8 mouse cellular contexts compared by ENCODE assay signal in the genomic region with DNA sequence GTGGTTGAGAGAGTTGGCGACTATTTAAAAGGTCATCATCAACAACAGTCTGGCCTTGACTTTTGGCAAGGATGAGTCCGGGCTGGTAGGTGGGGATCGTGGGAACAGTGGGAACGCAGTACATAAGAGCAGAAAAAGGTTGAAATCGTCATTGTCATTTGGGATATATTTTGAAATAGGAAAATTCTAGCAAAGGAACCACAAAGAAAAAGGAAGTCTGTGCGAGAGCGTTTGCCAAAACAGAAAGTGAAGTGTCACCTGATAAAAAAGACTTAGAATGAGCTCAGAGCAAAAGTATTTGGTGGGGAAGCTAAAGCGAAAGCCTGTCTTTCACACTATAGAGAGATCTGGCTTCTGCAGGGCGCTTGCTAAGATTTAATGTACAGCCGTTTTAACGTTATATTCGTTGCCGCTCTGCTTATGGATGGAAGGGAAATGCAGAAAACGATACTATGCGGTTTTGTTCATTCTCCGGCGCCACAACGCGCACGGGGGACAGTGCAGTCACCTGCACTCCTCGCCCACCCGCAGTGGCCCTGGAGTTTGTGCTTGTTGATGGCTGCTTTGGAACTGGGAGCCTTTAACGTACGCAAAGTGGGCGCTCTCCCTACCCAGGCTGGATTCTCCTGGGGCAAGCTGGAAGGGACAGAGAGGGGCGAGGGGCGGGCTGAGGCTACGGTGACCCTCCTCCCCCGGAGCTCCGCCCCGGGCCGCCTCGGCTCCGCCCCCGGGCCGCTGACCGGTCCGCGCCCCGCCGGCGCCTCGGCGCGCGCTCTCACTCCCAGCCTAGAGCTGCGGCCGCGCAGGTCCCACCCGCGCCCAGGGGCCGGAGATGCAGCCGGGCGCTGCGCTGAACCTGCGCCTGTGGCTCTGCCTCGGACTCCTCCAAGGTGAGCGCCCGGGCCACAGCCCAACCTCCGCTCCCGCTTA. TPM values are rescaled to one million over a fixed set of nuclear protein-coding genes. Genes with fewer than 3 reads are reported as not detected.
DNase-seq lines count a peak whose midpoint lies in the region; ATAC-seq and TF ChIP-seq lines count a peak whose summit lies in the region.
"Not testable (repeated sequence)": the region's sequence is repeated elsewhere in the genome, so short reads cannot be mapped to it uniquely, and the experiment has no call there.

A gene (plus strand): TSS at position 326 of the 930 bp plus-strand sequence.

- TF ChIP-seq EP300 in liver, postnatal 0 days (IDR thresholded peaks at IDR 0.05; ENCODE audit: low read depth); stomach, postnatal 0 days (optimal IDR thresholded peaks at IDR 0.05): not testable (repeated sequence)

- CTCF ChIA-PET in Patski (lab: Charles Lee), result not testable (repeated sequence)

- not testable (repeated sequence) for DNase-seq in Patski (ENCODE audit: low read depth, low spot score); liver, postnatal 0 days; stomach, postnatal 0 days (ENCODE audit: low spot score)
- DNase-seq in embryo, embryonic 11 days, result peak; percentile 59
- peak; percentile 49 for DNase-seq in hindbrain, embryonic 10.5 days (ENCODE audit: low spot score)
- peak; percentile 74 for DNase-seq in kidney, postnatal 10 days
- peak; percentile 27 for DNase-seq in midbrain, embryonic 14.5 days

- 5% methylated on average over 61 of the region's 61 CpGs for WGBS in hindbrain, embryonic 10.5 days
- WGBS in liver, postnatal 0 days (ENCODE audit: insufficient replicate concordance), result 2% methylated on average over 35 of the region's 61 CpGs
- 5% methylated on average over 50 of the region's 61 CpGs for whole genome bisulfite sequencing in midbrain, embryonic 14.5 days
- WGBS in stomach, postnatal 0 days, result 5% methylated on average over 43 of the region's 61 CpGs

- H3K27me3 ChIP-seq in Patski; stomach, postnatal 0 days (ENCODE audit: control insufficient read depth, insufficient read depth, low read length): not testable (repeated sequence)
- peaks cover 74% of the 10 kb centered on the region for H3K27me3 ChIP-seq in hindbrain, embryonic 10.5 days (ENCODE audit: insufficient read depth, poor library complexity, severe bottlenecking)
- H3K27me3 ChIP-seq in liver, postnatal 0 days (ENCODE audit: insufficient read depth, low read length), result peaks cover 12% of the 10 kb centered on the region
- H3K27me3 ChIP-seq in midbrain, embryonic 14.5 days (ENCODE audit: control insufficient read depth, insufficient read depth, low read length), result peaks cover 23% of the 10 kb centered on the region

- ATAC-seq in Patski, result peak; percentile 89
- ATAC-seq in granulocyte monocyte progenitor cell, adult 5-6 weeks (replicated peaks; ENCODE audit: poor library complexity, severe bottlenecking), result peak; percentile 47
- ATAC-seq in liver, postnatal 0 days, result peak; percentile 61
- ATAC-seq in midbrain, embryonic 14.5 days (ENCODE audit: low FRiP score, low TSS enrichment), result peak; percentile 62
- peak; percentile 75 for ATAC-seq in stomach, postnatal 0 days (ENCODE audit: low FRiP score, low TSS enrichment)

- in situ Hi-C loops in Patski (cut with MboI; ENCODE audit: low pct_unique_long_range_greater_than_20kb), result not testable (repeated sequence)

- H3K36me3 ChIP-seq in hindbrain, embryonic 10.5 days; liver, postnatal 0 days (replicated peaks; ENCODE audit: insufficient read depth, low read length); midbrain, embryonic 14.5 days (ENCODE audit: control insufficient read depth, insufficient read depth, low read length); stomach, postnatal 0 days (ENCODE audit: control insufficient read depth, insufficient read depth, low read length): not testable (repeated sequence)

- peak within 1 kb of the TSS; percentile 44 for H3K9ac ChIP-seq in liver, postnatal 0 days (replicated peaks)
- not testable (repeated sequence) for H3K9ac ChIP-seq in midbrain, embryonic 14.5 days (replicated peaks; ENCODE audit: low read length); stomach, postnatal 0 days (ENCODE audit: low read length)

- H3K4me2 ChIP-seq in liver, postnatal 0 days (ENCODE audit: low read depth, low read length), result peak within 1 kb of the TSS; percentile 70
- H3K4me2 ChIP-seq in midbrain, embryonic 14.5 days (ENCODE audit: low read length), result peak within 1 kb of the TSS; percentile 59
- H3K4me2 ChIP-seq in stomach, postnatal 0 days (replicated peaks; ENCODE audit: low read depth), result peak within 1 kb of the TSS; percentile 50

- not testable (repeated sequence) for TF ChIP-seq CTCF in Patski (IDR thresholded peaks at IDR 0.05); liver, postnatal 0 days (IDR thresholded peaks at IDR 0.05; ENCODE audit: low read depth); stomach, postnatal 0 days (IDR thresholded peaks at IDR 0.05; ENCODE audit: low read depth)

- peaks cover 20% of the 10 kb centered on the region for H3K4me1 ChIP-seq in hindbrain, embryonic 10.5 days (replicated peaks)
- not testable (repeated sequence) for H3K4me1 ChIP-seq in liver, postnatal 0 days (ENCODE audit: insufficient read depth); midbrain, embryonic 14.5 days (ENCODE audit: control insufficient read depth, insufficient read depth, low read length); stomach, postnatal 0 days (replicated peaks; ENCODE audit: control insufficient read depth, insufficient read depth)

- not testable (repeated sequence) for H3K27ac ChIP-seq in hindbrain, embryonic 10.5 days; midbrain, embryonic 14.5 days (replicated peaks; ENCODE audit: low read depth, low read length); stomach, postnatal 0 days (replicated peaks)
- H3K27ac ChIP-seq in liver, postnatal 0 days (ENCODE audit: low read depth), result peak within 1 kb of the TSS; percentile 11; the same call in 1 of the 2 replicates

- peak within 1 kb of the TSS; percentile 57 for H3K4me3 ChIP-seq in hindbrain, embryonic 10.5 days
- peak within 1 kb of the TSS; percentile 48 for H3K4me3 ChIP-seq in liver, postnatal 0 days (ENCODE audit: low read depth, low read length)
- H3K4me3 ChIP-seq in midbrain, embryonic 14.5 days (replicated peaks; ENCODE audit: low read depth, low read length), result peak within 1 kb of the TSS; percentile 34
- H3K4me3 ChIP-seq in stomach, postnatal 0 days (ENCODE audit: low read depth, low read length), result peak within 1 kb of the TSS; percentile 37

- POLR2A ChIA-PET in Patski (lab: Charles Lee), result not testable (repeated sequence)

- not testable (repeated sequence) for H3K9me3 ChIP-seq in hindbrain, embryonic 10.5 days; liver, postnatal 0 days (ENCODE audit: low read length); midbrain, embryonic 14.5 days (ENCODE audit: control insufficient read depth, low read length); stomach, postnatal 0 days (ENCODE audit: control insufficient read depth, low read length)

RNA-seq across cellular contexts. Expression of the gene that starts here (rescaled TPM):
- 10.6 TPM for polyA plus RNA-seq in Patski (2021)
- 0.32 TPM in 1 of 2 replicates, not detected in the other for total RNA-seq in granulocyte monocyte progenitor cell, adult 5-6 weeks (2014; fragmentation: Nextera tagmentation)
- 0.10 TPM in 1 of 2 replicates, not detected in the other for total RNA-seq in granulocyte monocyte progenitor cell, adult 5-6 weeks (2017)
- polyA plus RNA-seq in hindbrain, embryonic 10.5 days (2016; fragmentation: Nextera tagmentation; extraction: Ambion mirVana), result 4.3 and 5.4 TPM in 2 replicates
- 4.3 and 4.9 TPM in 2 replicates for polyA plus RNA-seq in liver, postnatal 0 days (2015; fragmentation: Nextera tagmentation; extraction: Ambion mirVana)
- 1.1 and 2.1 TPM in 2 replicates for polyA plus RNA-seq in midbrain, embryonic 14.5 days (2014; fragmentation: Nextera tagmentation; extraction: Ambion mirVana)
- polyA plus RNA-seq in stomach, postnatal 0 days (2015; fragmentation: Nextera tagmentation; extraction: Ambion mirVana), result 1.4 and 1.5 TPM in 2 replicates

Comparison
In these comparisons a context has a peak if more than half of its experiments do, and no peak if none do; other contexts are left out.
1. Peak in ATAC-seq in granulocyte monocyte progenitor cell, adult 5-6 weeks; RNA of the gene not detected or under 1 TPM.